Mouse (Mus musculus) gastrocnemius, adult 18-20 months (tissue): ENCODE results near the gene Ugt1a1. TPM values are rescaled to one million over a fixed set of nuclear protein-coding genes. Genes with fewer than 3 reads are reported as not detected.

ENCODE experiments used
- DNase-seq: peaks from one replicate; pipeline ENCODE4 v3.0.0; 2021; ENCODE audit warnings: low spot score
- total RNA-seq, 2 experiments: library from RNA; stranded (reverse); gene quantifications; 2 replicates each; pipeline ENCODE4 v1.2.3; 2021

Gene Ugt1a1
- total RNA-seq, 2 experiments from 2014 or later = 0.09 TPM; not detected in 1

GRCm38 (mm10) chr1:88233421-88234247 is 21.9 kb downstream of the Ugt1a1 start:
- DNase-seq = no peak

GRCm38 (mm10) chr1:88234248-88234610 is 22.5 kb downstream of the Ugt1a1 start:
- no peak for DNase-seq

- no peak for DNase-seq
Observed at GRCm38 (mm10) chr1:88234646-88235045, 22.9 kb downstream of the Ugt1a1 start.

- DNase-seq = no peak
Observed at GRCm38 (mm10) chr1:88235046-88235893, 23.5 kb downstream of the Ugt1a1 start.

- DNase-seq = no peak
Observed at GRCm38 (mm10) chr1:88235894-88236415, 24.2 kb downstream of the Ugt1a1 start.

GRCm38 (mm10) chr1:88237311-88237710 is 25.6 kb downstream of the Ugt1a1 start:
- DNase-seq = no peak

- DNase-seq = no peak
Observed at GRCm38 (mm10) chr1:88238771-88239170, 27.0 kb downstream of the Ugt1a1 start.

- no peak for DNase-seq
Observed at GRCm38 (mm10) chr1:88240072-88240471, 28.3 kb downstream of the Ugt1a1 start.

GRCm38 (mm10) chr1:88240579-88240978 is 28.8 kb downstream of the Ugt1a1 start:
- DNase-seq = no peak

GRCm38 (mm10) chr1:88243861-88244260 is 32.1 kb downstream of the Ugt1a1 start:
- no peak for DNase-seq

GRCm38 (mm10) chr1:88245881-88246280 is 34.1 kb downstream of the Ugt1a1 start:
- DNase-seq = no peak

GRCm38 (mm10) chr1:88246386-88246785 is 34.6 kb downstream of the Ugt1a1 start:
- DNase-seq = no peak

GRCm38 (mm10) chr1:88247660-88248059 is 35.9 kb downstream of the Ugt1a1 start:
- no peak for DNase-seq

GRCm38 (mm10) chr1:88248658-88249057 is 36.9 kb downstream of the Ugt1a1 start:
- DNase-seq = no peak

- DNase-seq = no peak
Observed at GRCm38 (mm10) chr1:88249596-88249995, 37.8 kb downstream of the Ugt1a1 start.

GRCm38 (mm10) chr1:88250023-88250422 is 38.3 kb downstream of the Ugt1a1 start:
- no peak for DNase-seq

GRCm38 (mm10) chr1:88253106-88253505 is 41.3 kb downstream of the Ugt1a1 start:
- no peak for DNase-seq

GRCm38 (mm10) chr1:88253540-88253939 is 41.8 kb downstream of the Ugt1a1 start:
- DNase-seq = no peak

GRCm38 (mm10) chr1:88254793-88255465 is 43.2 kb downstream of the Ugt1a1 start:
- no peak for DNase-seq

GRCm38 (mm10) chr1:88255466-88255857 is 43.7 kb downstream of the Ugt1a1 start:
- DNase-seq = no peak

- DNase-seq = no peak
Observed at GRCm38 (mm10) chr1:88255989-88256754, 44.4 kb downstream of the Ugt1a1 start.
